Mouse (Mus musculus): ENCODE results near the gene Hs6st3. TPM values are rescaled to one million over a fixed set of nuclear protein-coding genes. Genes with fewer than 3 reads are reported as not detected.
A peak's percentile ranks its signal among the peaks of the same experiment; 100 is the strongest.

Gene Hs6st3
- total RNA-seq, 2 experiments from 2014 or later: 49.8 to 58.4 TPM

DNA sequence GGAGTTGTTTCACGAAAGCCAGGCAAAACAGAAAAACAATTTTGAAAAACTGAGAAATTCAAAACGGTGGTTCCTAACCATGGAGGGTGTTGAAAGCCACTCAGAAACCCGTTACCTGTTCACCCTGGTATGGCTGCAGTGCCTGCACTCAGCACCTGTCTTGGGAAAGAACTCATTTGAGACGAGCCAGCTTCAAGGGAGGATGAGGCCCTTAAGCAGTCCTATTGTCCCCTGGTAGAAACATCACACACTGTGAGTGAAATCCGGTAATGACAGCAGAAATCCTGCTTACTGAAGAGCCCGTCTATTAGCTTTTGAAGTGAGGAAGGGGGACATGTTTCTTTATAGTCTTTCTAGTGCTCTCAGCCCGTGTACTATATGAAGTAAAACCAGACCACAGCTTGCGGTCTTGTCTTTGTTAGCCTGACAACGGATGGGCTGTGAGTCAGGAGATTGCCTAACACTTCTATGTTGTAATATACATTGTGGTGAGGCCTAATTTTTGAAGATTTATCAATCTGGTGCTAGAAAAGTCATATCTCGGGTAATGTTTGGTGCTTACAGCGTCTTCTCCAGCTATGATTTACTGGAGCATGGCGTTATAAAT lies 641.9 kb downstream of the Hs6st3 start:
- DNase-seq (ENCODE audit: low spot score in 2 of 2): no peak

DNA sequence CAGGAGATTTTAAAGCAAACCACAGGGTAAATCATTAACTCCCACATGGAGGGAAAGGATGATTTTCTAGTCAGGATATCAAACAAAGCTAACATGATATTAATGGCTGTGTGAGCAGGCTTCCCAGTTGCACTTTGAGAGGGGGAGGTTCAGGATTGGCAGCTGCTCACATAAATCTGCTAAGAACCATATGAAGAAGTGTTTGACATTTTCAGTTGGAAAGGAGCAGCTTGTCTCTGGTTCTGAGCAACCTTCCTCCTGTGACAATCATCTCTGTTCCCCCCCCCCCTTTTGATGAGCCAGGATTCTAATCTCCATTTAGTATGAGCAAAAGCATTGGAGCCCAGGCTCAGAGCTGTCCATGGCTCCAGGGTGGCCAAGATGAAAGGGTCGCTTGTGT lies 643.0 kb downstream of the Hs6st3 start:
- DNase-seq (ENCODE audit: low spot score in 2 of 2): no peak

DNA sequence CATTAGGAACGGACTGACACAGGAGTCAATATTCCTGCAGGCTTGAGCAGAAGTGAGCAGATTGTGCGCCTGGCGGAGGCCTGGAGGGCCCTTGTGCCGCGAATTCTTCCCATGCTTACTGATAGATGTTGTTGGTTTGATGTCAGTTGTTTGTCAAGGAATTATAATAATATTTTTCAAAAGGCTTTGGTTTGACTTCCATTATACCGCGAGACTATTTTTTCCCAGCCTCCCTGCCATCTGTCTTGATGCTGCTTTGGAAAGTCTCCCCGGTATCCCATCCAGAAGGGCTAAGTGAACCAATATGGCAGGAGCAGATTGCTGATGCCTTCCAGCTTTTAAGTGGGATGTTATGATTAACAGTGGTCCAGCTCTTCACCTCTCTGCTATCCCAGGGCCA lies 651.3 kb downstream of the Hs6st3 start:
- DNase-seq (ENCODE audit: low spot score in 2 of 2): no peak

DNA sequence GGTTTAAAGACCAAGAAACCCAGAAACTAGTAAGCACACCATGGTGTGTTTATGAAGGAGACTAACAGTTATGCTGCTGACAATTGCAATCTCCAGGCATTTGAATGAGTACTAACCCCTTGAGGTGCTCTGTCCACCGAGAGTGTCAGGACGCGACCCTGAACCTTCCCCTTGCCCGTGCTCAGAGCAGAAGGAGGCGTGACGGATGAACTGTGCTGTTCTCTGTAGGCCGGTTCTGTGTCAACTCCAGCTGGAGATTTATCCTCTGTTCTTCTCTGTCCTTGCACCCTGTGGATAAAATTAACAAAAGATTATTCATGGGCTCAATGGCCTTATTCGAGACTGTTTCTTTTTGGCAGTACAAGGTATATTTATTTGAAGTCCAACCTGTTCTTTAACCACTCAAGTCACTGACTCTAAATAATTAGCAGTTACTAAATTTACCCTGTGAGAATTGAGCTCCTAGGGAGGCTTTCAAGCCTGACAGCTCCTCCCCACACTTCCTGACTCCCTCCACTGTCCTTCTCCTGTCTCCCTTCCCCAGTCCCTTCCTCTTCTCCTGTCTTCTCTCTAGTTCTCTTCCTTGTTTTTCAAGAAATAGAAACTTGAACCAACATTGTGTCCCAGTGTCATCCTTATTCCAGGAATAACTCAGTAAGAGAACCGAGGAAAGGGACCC lies 659.2 kb downstream of the Hs6st3 start:
- no peak for DNase-seq (ENCODE audit: low spot score in 2 of 2)

DNA sequence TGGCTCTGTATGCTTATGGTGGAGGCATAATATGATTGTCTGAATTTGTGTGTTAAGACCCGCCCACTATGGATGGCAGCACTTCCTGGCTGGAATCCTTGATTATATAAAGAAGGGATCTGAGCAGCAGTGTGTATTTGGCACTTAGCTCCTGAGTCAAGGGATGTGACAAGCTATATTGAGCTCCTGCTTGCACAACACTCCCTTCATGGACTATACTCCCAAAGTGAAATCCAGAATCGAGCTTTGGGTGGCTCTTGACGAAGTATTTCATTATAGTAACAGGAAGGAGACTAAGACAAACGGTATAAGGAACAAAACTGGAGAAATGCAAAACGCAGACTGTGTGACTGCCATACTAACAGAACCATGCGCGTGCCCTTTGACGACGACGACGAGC lies 660.4 kb downstream of the Hs6st3 start:
- peak; percentile 31 to 48 for DNase-seq (ENCODE audit: low spot score in 2 of 2)

DNA sequence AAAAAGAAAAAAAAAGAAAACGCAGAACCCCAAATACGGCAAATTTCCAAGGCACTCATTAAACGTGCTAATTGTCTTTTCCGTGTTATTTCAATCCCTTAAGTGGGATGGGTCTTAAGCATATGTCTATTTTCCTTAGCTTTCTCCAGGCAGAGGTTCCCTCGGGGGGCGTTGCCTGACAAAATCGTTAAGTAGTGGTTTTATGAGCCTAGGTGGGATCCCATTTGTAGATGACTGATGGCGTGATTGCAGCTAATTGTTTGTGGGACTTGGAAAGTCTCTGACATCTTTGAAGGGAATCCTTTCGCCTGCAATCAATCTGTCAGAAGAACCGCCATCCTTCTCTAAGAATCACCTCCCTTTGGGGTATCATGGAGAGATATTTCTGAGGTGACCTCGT lies 662.7 kb downstream of the Hs6st3 start:
- DNase-seq (ENCODE audit: low spot score in 2 of 2): no peak

DNA sequence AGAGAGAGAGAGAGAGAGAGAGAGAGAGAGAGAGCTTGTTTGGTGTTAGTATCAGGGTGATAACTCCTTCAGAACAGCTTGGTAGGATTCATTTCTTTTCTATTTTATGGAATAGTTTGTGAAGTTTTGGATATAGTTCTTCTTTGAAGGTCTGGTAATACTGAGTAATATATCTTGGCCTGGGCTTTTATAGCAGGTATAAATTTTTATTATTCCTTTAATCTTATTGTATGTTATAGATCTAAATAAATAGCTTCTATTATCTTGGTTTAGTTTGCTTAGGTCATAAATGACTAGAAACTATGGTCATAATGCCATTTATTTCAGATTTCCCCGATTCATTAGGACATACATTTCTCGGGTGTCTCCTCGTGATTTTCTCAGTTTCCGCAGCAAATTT lies 675.8 kb downstream of the Hs6st3 start:
- DNase-seq (ENCODE audit: low spot score in 2 of 2): no peak

DNA sequence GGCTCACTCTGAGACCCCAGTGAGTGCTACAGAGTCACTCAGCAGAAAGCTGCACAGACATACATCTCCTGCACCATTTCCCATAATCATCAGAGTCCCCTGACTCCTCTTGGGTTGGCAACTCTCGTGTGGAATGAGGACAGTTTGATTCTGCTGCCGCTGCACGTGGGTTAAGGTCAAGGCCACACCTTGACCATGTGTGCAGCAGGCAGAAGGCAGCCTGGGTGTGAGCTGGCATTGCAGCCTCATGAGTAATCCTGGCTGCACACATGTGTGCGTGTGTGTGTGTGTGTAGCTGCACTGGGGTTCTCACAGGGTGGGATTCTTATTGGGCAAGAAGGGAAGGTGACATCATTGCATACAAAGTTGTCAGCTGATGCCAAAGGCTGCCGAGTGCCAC lies 677.5 kb downstream of the Hs6st3 start:
- DNase-seq (ENCODE audit: low spot score in 2 of 2): no peak

DNA sequence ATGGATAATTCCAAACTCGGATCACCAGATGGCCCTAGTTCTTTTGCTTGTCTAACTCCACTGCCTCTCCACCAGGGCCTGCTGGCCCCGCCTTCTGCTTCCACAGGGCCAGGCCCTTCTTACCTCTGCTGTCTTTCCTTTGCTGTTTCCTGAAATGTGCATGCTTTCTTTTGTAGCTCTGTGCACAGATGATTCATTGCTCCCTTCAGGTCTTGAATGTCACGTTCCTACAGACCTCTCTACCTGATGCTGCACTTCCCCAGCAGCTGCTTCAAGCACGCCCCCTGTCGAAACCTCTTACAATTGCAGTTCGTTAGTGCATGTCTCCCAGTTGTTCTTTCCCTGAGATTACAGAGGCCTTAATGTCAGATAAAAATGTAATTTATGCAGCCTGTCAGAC lies 682.4 kb downstream of the Hs6st3 start:
- DNase-seq (ENCODE audit: low spot score in 2 of 2): no peak

DNA sequence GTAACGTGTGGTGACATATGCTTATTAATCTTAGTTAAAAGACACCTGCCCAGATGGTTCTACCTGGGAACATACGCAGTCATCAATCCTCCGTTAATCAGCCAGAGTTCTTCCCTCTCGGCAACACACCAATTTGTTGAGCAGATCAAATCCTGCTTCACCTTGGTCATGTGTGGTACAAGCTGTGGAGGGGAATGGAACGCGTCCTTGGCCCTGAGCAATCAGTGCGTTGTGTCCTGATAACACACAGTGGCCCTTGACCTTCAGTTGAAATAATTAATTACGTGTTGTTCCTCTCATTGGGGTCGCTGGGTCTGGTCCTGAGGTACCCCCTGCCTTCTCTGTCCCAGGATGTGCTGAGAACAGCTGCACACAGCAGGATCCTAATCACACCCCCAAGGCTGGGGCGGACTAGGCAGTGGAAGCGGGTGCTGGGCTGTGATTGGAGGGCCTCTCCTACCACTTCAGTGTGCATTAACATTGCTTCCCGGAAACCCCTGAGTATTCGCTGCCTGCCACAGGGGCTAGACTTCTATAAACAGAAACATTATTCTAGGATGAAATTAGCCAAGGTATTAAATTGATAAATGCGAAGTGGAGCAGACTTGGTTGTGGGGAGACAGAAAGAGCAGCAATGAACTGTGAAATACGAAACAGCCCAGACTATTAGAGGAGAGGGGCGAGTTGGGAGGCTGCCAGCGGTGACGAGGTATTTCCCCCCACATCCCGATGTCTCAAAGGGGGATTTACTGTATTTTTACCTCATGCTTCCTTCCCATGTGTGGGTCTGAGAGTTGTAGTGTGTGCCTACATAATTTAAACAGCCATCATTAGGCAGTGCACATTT lies 693.2 kb downstream of the Hs6st3 start:
- no peak for DNase-seq (ENCODE audit: low spot score in 2 of 2)

DNA sequence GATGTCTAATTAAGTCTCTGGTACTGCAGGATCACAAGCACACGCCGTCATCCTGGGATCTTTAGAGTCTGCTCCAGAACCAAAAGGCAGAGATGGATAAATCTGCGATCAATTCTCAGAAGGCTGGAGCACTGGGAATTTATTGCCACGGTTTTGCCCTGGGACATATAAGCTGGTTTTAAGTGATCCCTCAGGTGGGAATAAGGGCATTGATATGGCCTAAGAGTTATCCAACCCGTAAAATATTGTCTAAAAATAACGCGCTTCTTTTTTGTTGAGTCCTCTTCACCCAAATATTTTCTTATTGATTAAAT lies 693.8 kb downstream of the Hs6st3 start:
- no peak for DNase-seq (ENCODE audit: low spot score in 2 of 2)

DNA sequence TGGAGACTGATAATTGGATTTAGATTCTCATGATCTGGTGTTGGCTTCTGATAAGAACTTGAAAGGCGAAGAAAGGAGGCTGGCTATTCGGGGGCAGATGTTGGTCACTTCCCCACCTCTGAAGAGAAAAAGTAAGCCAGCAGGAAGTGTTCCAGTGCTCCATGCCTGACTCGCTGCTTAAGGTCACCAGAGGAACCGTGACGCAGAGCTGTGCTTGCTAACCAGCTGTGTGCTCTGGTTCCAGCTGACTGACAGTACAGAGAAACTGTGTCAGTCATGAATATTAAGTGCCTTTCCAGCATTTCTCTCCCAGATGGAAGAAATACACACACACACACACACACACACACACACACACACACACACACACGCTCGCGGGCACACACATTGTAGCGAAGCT lies 694.8 kb downstream of the Hs6st3 start:
- no peak for DNase-seq (ENCODE audit: low spot score in 2 of 2)

DNA sequence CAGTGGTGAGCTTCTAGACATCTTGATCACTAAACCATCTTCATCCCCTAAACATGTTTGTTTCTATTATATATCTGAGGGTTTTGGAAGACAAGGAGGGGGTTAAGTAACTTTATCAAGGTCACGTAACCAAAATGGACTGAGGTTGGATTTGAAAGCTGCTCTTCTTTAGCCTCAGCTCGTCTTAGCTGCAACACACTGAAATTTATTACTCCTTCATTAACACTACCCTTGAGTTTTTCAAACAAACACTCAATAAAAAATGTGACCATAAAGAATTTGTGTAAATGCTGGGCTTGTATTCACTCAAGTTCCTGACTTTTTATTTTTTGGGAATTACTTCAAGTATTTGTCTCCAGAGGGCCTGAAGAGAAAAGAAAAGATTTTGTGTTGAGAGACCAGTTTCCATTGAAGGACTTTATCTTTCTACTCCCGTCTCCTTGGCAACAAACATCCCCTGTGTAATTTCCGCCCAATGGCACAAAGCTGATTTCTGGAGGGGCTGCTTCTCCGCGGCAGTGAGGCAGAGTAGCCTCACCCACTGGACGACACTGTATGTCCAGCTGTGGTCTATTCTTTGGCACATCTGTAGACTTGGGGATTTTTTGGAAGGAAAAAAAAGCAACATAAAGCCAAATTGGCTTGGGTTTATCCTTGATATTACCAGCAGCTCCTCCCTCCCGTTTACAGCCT lies 696.0 kb downstream of the Hs6st3 start:
- DNase-seq (ENCODE audit: low spot score in 2 of 2): no peak

DNA sequence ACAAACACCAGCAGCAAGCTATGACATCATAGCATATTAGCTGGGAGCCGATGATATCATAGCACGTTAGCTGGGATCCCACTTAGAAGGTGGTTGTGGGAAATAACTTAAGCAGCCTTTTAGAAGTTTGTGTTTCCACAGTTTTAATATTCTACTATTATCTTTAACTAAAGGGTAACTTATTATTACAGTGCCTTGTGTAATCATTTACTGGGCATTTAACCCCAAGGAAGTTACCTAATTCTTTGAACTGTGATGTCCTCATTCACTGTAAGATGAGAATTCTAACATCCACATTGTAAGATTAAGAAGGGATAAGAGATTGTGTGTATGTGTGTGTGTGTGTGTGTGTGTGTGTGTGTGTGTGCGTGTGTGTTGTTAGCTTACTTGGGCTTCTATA lies 697.9 kb downstream of the Hs6st3 start:
- DNase-seq (ENCODE audit: low spot score in 2 of 2): no peak

DNA sequence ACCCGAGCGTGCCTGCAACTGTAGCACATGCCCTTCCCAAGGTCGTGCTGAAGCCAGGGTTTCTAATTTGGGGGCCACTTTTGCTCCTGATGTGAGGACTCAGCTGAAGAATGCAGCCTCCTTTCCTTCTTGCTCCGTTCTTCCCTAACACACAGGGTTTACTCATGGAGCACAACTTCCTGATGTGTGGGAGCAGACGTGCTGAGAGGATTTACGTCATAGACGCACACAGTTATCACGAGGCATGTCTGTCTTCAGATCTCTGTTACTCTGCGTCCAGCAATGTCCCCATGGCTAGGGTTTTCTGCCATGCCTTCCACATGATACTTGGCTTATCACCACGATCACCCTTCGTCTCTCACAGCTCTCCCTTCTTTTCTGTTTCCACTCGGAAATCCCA lies 709.4 kb downstream of the Hs6st3 start:
- DNase-seq (ENCODE audit: low spot score in 2 of 2): no peak

DNA sequence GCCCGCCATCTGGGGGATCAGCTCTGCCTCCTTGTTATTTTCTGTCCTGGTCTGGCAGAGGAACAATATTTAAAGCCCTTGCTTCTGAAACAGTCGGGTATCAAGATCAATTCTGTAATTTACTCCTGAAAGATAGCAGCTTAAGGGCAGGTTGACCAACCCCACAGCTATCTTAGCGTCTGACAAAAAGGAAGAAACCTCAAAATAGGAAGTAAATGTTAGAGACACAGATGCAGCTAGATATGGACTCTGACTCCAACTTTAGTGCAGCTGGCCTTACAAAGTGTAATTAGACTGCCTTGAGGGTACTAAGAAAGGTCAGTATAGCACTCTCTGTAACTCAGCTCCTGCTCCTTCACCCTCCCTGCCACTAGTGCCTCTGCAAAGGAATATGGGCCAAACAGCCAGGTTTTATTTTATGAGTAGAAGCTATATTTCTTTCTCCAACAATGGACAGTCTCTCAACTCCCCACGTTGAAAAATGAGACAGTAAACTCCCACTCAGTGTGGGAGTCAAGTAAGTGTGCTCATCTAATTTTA lies 710.7 kb downstream of the Hs6st3 start:
- DNase-seq (ENCODE audit: low spot score in 2 of 2): no peak

DNA sequence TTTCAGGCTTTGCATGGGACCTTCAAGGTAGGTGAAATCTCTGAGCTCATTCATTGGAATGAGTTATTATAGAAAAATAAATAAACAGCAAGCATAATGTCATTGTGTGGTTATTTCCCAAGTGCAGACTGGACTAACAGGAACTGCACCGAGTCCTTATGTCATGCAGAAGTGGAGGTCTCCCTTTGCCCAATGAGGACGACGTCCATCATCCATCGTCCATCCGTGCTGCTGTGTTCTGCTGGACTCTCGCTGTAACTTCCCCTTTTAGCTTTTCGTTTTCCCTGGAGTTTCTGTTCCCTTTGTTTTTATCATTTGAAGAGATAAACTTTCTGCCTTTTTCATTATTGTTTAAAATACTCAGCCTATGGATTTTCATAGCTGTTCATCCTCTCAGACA lies 711.2 kb downstream of the Hs6st3 start:
- DNase-seq (ENCODE audit: low spot score in 2 of 2): no peak

DNA sequence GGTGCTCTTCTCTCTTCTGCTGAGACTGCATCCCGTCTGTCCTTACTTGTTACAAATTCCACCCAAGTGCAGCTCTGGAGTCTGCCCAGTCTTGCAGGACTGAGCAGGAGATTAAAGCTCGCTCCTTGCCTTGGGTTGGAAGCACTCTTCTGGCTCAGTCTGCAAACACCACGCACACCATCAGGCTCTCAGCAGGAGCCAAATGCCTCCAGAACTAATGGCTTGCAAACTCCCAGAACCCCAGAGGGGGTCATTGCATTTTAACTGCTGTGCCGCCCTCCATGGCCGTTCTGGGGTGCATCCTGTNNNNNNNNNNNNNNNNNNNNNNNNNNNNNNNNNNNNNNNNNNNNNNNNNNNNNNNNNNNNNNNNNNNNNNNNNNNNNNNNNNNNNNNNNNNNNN lies 714.0 kb downstream of the Hs6st3 start:
- DNase-seq (ENCODE audit: low spot score in 2 of 2): peak; percentile 25 to 34

DNA sequence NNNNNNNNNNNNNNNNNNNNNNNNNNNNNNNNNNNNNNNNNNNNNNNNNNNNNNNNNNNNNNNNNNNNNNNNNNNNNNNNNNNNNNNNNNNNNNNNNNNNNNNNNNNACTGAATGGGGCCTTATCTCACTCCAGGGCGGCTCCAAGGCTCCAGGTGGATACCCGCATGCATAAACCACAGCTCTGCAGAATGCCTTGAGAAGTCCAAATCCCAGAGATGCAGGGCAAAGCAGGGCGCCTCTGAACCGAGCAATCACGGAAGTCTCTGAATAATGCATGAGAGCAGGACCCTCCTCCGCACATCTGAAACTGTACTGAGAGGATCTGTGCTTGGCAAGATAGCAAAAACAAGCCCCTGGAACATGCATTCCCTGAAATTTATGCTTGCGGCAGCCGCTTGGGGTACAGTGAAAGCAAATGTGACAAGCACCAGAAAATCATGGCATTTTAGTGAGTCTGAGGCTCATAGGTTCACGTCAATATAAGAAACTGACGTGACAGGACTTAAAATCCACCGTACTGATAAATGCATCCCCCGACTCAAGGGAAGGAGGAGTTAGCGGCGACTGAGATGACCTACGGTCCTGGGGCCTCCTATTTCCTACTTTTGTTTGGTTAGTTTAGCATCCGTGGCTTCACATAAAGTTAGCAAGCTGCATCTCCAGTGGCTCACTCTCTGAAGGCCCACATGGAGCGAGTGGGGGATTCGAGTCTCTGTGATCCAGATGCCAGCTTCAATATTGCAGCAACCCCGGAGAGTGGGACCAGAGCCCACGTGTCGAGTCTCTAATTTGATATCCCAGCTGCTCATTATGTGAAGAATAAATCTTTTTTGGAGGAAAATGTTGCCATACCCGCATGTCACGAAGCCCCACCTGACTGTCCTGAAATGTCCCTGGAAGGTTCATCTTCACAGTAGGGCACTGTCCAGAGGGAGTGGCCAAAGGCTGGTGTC lies 719.5 kb downstream of the Hs6st3 start:
- DNase-seq (ENCODE audit: low spot score in 2 of 2): peak; percentile 48 to 67

DNA sequence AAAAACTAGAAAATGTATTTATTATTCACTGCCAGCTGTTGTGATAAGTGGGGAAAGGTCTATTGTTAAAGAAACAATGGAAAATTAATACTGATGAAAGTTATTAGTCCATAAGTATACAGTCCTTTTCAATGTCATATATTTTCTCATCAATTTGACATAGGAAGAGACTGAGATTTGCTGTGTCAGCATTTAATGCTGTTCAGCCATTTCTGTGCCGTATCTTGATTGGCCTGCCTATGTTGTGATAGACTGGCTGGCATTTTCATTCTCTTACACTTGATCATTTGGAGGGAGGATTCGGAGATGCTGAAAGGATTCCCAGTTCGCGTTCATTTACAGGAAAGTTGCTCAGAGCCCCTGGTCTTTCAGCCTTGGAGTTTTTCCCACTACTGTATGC lies 735.5 kb downstream of the Hs6st3 start:
- no peak for DNase-seq (ENCODE audit: low spot score in 2 of 2)

DNA sequence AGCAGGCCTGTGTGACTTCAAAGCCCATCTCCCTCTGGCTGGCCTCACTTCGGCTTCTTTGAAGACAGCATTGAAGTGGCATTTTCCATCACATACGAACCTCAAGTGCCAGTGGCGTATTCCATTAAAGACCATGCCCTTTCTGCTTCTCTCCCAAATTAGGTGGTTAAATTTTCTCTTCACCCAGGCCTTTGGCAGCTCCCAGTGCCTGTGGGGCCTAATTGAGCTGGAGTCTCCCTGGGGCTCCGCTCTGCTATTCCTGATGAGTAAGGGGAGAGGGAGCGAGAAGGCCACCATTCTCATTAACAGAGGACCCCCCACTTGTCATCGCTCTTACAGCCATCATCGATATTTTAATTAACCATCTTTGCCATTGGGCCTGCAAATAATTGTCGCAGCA lies 754.8 kb downstream of the Hs6st3 start:
- DNase-seq (ENCODE audit: low spot score in 2 of 2): no peak
